Mouse (Mus musculus): ENCODE results near the gene Ctns.

Gene Ctns

GRCm38 (mm10) chr11:73137591-73138501 lies 61.0 kb downstream of the Ctns start, which contains the start of gene Haspin:
Haspin (minus strand) TSS chr11:73138294.
- peak; percentile 94 for DNase-seq

GRCm38 (mm10) chr11:73137116-73137515 lies 61.7 kb downstream of the Ctns start:
- peak; percentile 21 for DNase-seq

GRCm38 (mm10) chr11:73136587-73136986 lies 62.3 kb downstream of the Ctns start:
- DNase-seq, result no peak

GRCm38 (mm10) chr11:73134222-73134621 lies 64.6 kb downstream of the Ctns start:
- DNase-seq, result no peak

Data from lung, postnatal 36 days (tissue).